Mouse (Mus musculus) MEL (cell line): Measurements from ENCODE around the gene Top2a. TPM values are rescaled to one million over a fixed set of nuclear protein-coding genes. Genes with fewer than 3 reads are reported as not detected.

ENCODE experiments used
- DNase-seq: peaks from one replicate; pipeline ENCODE4 v3.0.0; 2011; ENCODE audit warnings: low read depth, low spot score
- H3K27ac ChIP-seq: 2 replicates; pipeline ENCODE4 v1.5.1; 2012; ENCODE audit warnings: low read depth, mild to moderate bottlenecking, control low read depth, low read length, moderate library complexity; ENCODE audit not compliant: control insufficient read depth
- H3K27me3 ChIP-seq, 2 experiments: fragments of 150-350 bp in 1 of 2; sonication (generic) in 1 of 2; 2 replicates each; pipeline ENCODE4 v1.6.1; 2012; ENCODE audit warnings: low read length in 2 of 2, mild to moderate bottlenecking in 2 of 2, improper control_type of control experiment in 1 of 2, moderate library complexity in 1 of 2; ENCODE audit not compliant: insufficient read depth in 2 of 2, control insufficient read depth in 1 of 2
- H3K36me3 ChIP-seq, 2 experiments: 2 replicates each; pipeline ENCODE4 v1.6.1; 2012 to 2014; ENCODE audit warnings: low read length in 2 of 2, improper control_type of control experiment in 1 of 2, inconsistent platforms in 1 of 2, mild to moderate bottlenecking in 1 of 2; ENCODE audit not compliant: insufficient read depth in 2 of 2, control insufficient read depth in 1 of 2
- H3K4me1 ChIP-seq, 2 experiments: fragments of 150-350 bp in 1 of 2; sonication (generic) in 1 of 2; 2 replicates each; pipeline ENCODE4 v1.6.1; 2012; ENCODE audit warnings: low read length in 2 of 2, improper control_type of control experiment in 1 of 2, mild to moderate bottlenecking in 1 of 2; ENCODE audit not compliant: insufficient read depth in 2 of 2, control insufficient read depth in 1 of 2
- H3K4me3 ChIP-seq, 2 experiments: fragments of 150-350 bp in 1 of 2; sonication (generic) in 1 of 2; 2 replicates each; pipeline ENCODE4 v1.5.1; 2012; ENCODE audit warnings: low read depth in 2 of 2, low read length in 2 of 2, mild to moderate bottlenecking in 2 of 2, moderate library complexity in 2 of 2, control low read depth in 1 of 2, improper control_type of control experiment in 1 of 2; ENCODE audit not compliant: control insufficient read depth in 1 of 2, insufficient read depth in 1 of 2
- H3K79me2 ChIP-seq: 2 replicates; pipeline ENCODE4 v1.6.1; 2012; ENCODE audit warnings: mild to moderate bottlenecking, low read length, moderate library complexity; ENCODE audit not compliant: control insufficient read depth, poor library complexity, insufficient read depth
- H3K9ac ChIP-seq: 2 replicates; pipeline ENCODE4 v1.6.1; 2012; ENCODE audit warnings: low read depth, mild to moderate bottlenecking, control low read depth, low read length, moderate library complexity; ENCODE audit not compliant: control insufficient read depth, poor library complexity, severe bottlenecking
- H3K9me3 ChIP-seq: fragments of 150-350 bp; sonication (generic); replicated peaks from 2 replicates; pipeline ENCODE4 v1.6.1; 2012; ENCODE audit warnings: mild to moderate bottlenecking, low read length, improper control_type of control experiment, moderate library complexity; ENCODE audit not compliant: insufficient read depth
- CHD1 ChIP-seq: IDR thresholded peaks from 2 replicates; pipeline ENCODE4 v1.6.1; 2012; ENCODE audit warnings: low read depth, mild to moderate bottlenecking, inconsistent platforms, low read length, improper control_type of control experiment
- CHD2 ChIP-seq: IDR thresholded peaks from 2 replicates; pipeline ENCODE4 v1.6.1; 2011; ENCODE audit warnings: low read length, improper control_type of control experiment
- E2F4 ChIP-seq: IDR thresholded peaks from 2 replicates; pipeline ENCODE4 v1.6.1; 2011; ENCODE audit warnings: low read depth, low read length, improper control_type of control experiment, borderline replicate concordance
- ELF1 ChIP-seq: IDR thresholded peaks from 2 replicates; pipeline ENCODE4 v1.6.1; 2014; ENCODE audit warnings: low read depth, mild to moderate bottlenecking, inconsistent platforms, low read length, improper control_type of control experiment, moderate library complexity
- EP300 ChIP-seq, 2 experiments: IDR thresholded peaks; 2 replicates each; pipeline ENCODE4 v1.6.1; 2011; ENCODE audit warnings: improper control_type of control experiment in 2 of 2, low read length in 2 of 2, low read depth in 1 of 2, mild to moderate bottlenecking in 1 of 2
- ETS1 ChIP-seq: IDR thresholded peaks from 2 replicates; pipeline ENCODE4 v1.6.1; 2012; ENCODE audit warnings: low read depth, mild to moderate bottlenecking, inconsistent platforms, low read length, improper control_type of control experiment, moderate library complexity
- GATA1 ChIP-seq: IDR thresholded peaks from 2 replicates; pipeline ENCODE4 v1.6.1; 2011; ENCODE audit warnings: low read depth, low read length, improper control_type of control experiment
- HCFC1 ChIP-seq: IDR thresholded peaks from 2 replicates; pipeline ENCODE4 v1.6.1; 2012; ENCODE audit warnings: low read depth, mild to moderate bottlenecking, inconsistent platforms, low read length, improper control_type of control experiment, moderate library complexity
- KAT2A ChIP-seq: conservative IDR thresholded peaks from 2 replicates; pipeline ENCODE4 v1.6.1; 2012; ENCODE audit warnings: low read depth, low read length, improper control_type of control experiment, inconsistent platforms
- MAFK ChIP-seq: IDR thresholded peaks from 2 replicates; pipeline ENCODE4 v1.6.1; 2011; ENCODE audit warnings: low read depth, mild to moderate bottlenecking, low read length, improper control_type of control experiment, borderline replicate concordance
- MAX ChIP-seq: IDR thresholded peaks from 2 replicates; pipeline ENCODE4 v1.6.1; 2011; ENCODE audit warnings: low read length, improper control_type of control experiment
- MAZ ChIP-seq: IDR thresholded peaks from 2 replicates; pipeline ENCODE4 v1.6.1; 2012; ENCODE audit warnings: low read depth, mild to moderate bottlenecking, inconsistent platforms, low read length, improper control_type of control experiment
- MEF2A ChIP-seq: IDR thresholded peaks from 2 replicates; pipeline ENCODE4 v1.6.1; 2014; ENCODE audit warnings: low read depth, mild to moderate bottlenecking, inconsistent platforms, low read length, improper control_type of control experiment; ENCODE audit not compliant: poor library complexity, insufficient replicate concordance, severe bottlenecking; ENCODE audit errors: extremely low read depth
- MXI1 ChIP-seq: IDR thresholded peaks from 2 replicates; pipeline ENCODE4 v1.6.1; 2011; ENCODE audit warnings: mild to moderate bottlenecking, low read depth, low read length, improper control_type of control experiment
- MYC ChIP-seq: IDR thresholded peaks from 2 replicates; pipeline ENCODE4 v1.6.1; 2011; ENCODE audit warnings: low read depth, mild to moderate bottlenecking, low read length, improper control_type of control experiment, moderate library complexity
- NRF1 ChIP-seq: IDR thresholded peaks from 2 replicates; pipeline ENCODE4 v1.6.1; 2014; ENCODE audit warnings: low read depth, mild to moderate bottlenecking, inconsistent platforms, low read length, improper control_type of control experiment, moderate library complexity; ENCODE audit not compliant: poor library complexity, insufficient read depth, severe bottlenecking
- POLR2A ChIP-seq, 2 experiments: IDR thresholded peaks; 2 replicates each; pipeline ENCODE4 v1.6.1; 2011 to 2012; ENCODE audit warnings: low read length in 2 of 2, mild to moderate bottlenecking in 2 of 2, control low read depth in 1 of 2, improper control_type of control experiment in 1 of 2, low read depth in 1 of 2, moderate library complexity in 1 of 2; ENCODE audit not compliant: control insufficient read depth in 1 of 2, insufficient read depth in 1 of 2, poor library complexity in 1 of 2
- POLR2AphosphoS2 ChIP-seq: IDR thresholded peaks from 2 replicates; pipeline ENCODE4 v1.6.1; 2011; ENCODE audit warnings: low read length, improper control_type of control experiment
- POLR2AphosphoS5 ChIP-seq: IDR thresholded peaks from 2 replicates; pipeline ENCODE4 v1.6.1; 2012; ENCODE audit warnings: low read depth, borderline replicate concordance, mild to moderate bottlenecking, inconsistent platforms, low read length, moderate library complexity, mixed read lengths
- RAD21 ChIP-seq: IDR thresholded peaks from 2 replicates; pipeline ENCODE4 v1.6.1; 2011; ENCODE audit warnings: mild to moderate bottlenecking, low read depth, low read length, improper control_type of control experiment
- RCOR1 ChIP-seq: IDR thresholded peaks from 2 replicates; pipeline ENCODE4 v1.6.1; 2012; ENCODE audit warnings: low read depth, mild to moderate bottlenecking, inconsistent platforms, low read length, improper control_type of control experiment
- SMC3 ChIP-seq: IDR thresholded peaks from 2 replicates; pipeline ENCODE4 v1.6.1; 2011; ENCODE audit warnings: low read depth, low read length, improper control_type of control experiment
- TAL1 ChIP-seq: IDR thresholded peaks from 2 replicates; pipeline ENCODE4 v1.6.1; 2012; ENCODE audit warnings: mild to moderate bottlenecking, inconsistent platforms, low read length, moderate library complexity, mixed read lengths
- TBP ChIP-seq: IDR thresholded peaks from 2 replicates; pipeline ENCODE4 v1.8.0; 2011; ENCODE audit warnings: low read depth, low read length, improper control_type of control experiment
- UBTF ChIP-seq: IDR thresholded peaks from 2 replicates; pipeline ENCODE4 v1.6.1; 2012; ENCODE audit warnings: low read depth, mild to moderate bottlenecking, inconsistent platforms, low read length, improper control_type of control experiment, moderate library complexity, borderline replicate concordance; ENCODE audit not compliant: insufficient read depth
- USF1 ChIP-seq: IDR thresholded peaks from 2 replicates; pipeline ENCODE4 v1.6.1; 2014; ENCODE audit warnings: low read depth, mild to moderate bottlenecking, inconsistent platforms, low read length, improper control_type of control experiment, moderate library complexity
- USF2 ChIP-seq, 2 experiments: IDR thresholded peaks; 2 replicates each; pipeline ENCODE4 v1.6.1; 2011 to 2012; ENCODE audit warnings: improper control_type of control experiment in 2 of 2, low read length in 2 of 2, borderline replicate concordance in 1 of 2, inconsistent platforms in 1 of 2, low read depth in 1 of 2, mild to moderate bottlenecking in 1 of 2; ENCODE audit not compliant: insufficient read depth in 1 of 2
- ZKSCAN1 ChIP-seq: IDR thresholded peaks from 2 replicates; pipeline ENCODE4 v1.6.1; 2012; ENCODE audit warnings: low read depth, mild to moderate bottlenecking, inconsistent platforms, low read length, improper control_type of control experiment, moderate library complexity
- ZMIZ1 ChIP-seq: IDR thresholded peaks from 2 replicates; pipeline ENCODE4 v1.6.1; 2012; ENCODE audit warnings: low read depth, mild to moderate bottlenecking, inconsistent platforms, low read length, improper control_type of control experiment, moderate library complexity
- ZNF384 ChIP-seq: IDR thresholded peaks from 2 replicates; pipeline ENCODE4 v1.6.1; 2012; ENCODE audit warnings: low read depth, mild to moderate bottlenecking, inconsistent platforms, low read length, improper control_type of control experiment
- polyA plus RNA-seq, 2 experiments: library from polyadenylated mRNA; stranded (reverse) in 1 of 2; unstranded in 1 of 2; fragments of >175 nt in 1 of 2; fragments of >200 nt in 1 of 2; gene quantifications; 2 replicates each; pipeline versions ENCODE4 v1.2.1 to v1.2.4; 2012; ENCODE audit warnings: low replicate concordance in 2 of 2, low read depth in 1 of 2; ENCODE audit not compliant: insufficient read length in 2 of 2, insufficient read depth in 1 of 2, missing spikeins in 1 of 2
- total RNA-seq: library from RNA; depleted of rRNA; stranded (reverse); fragments of 300-350 nt; gene quantifications from 2 replicates; pipeline ENCODE4 v1.2.3, GENCODE M21; 2012

Gene Top2a
- total and polyA plus RNA-seq, 3 experiments: 395 to 643 (median 443) TPM

DNA sequence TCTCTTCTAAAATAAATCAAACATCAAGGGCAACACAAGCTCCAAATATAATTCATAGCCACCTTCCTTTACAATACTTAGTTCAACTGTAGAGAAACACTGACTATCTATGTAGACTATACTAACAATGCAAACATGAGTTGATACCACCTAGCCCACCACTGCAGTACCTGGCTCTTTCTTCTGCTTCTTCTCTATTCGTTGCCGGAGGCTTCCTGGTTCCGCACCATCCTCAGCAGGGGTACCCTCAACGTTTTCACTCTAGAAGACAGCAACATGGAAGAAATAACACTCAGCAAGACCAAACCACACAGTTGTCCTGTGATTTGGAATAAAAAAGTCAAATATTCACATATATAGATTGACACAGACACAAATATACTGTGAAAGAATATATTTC, 26.3 kb downstream of the Top2a start:
- Histone ChIP-seq H3K27ac (no peak overlapping the region), H3K4me3 (no peak overlapping the region), H3K27me3 (no peaks in the 10 kb centered on the region), H3K79me2 (no peaks in the 10 kb centered on the region), H3K36me3 (peaks cover 0 to 90% of the 10 kb centered on the region in 2 experiments; a peak in 3 of 4 replicates), H3K9ac (no peak overlapping the region), H3K9me3 (no peaks in the 10 kb centered on the region), H3K4me1 (no peaks in the 10 kb centered on the region)
- DNase-seq: no peak
- TF ChIP-seq EP300 (IDR thresholded peaks at IDR 0.05; ENCODE audit: low read depth in 1 of 2, low read length in 2 of 2): no peak
- no peak for TF ChIP-seq POLR2AphosphoS2
- no peak for TF ChIP-seq RCOR1
- TF ChIP-seq ETS1: no peak
- no peak for TF ChIP-seq POLR2AphosphoS5
- no peak for TF ChIP-seq TBP
- no peak for TF ChIP-seq NRF1
- TF ChIP-seq MYC: no peak
- TF ChIP-seq MEF2A: no peak
- no peak for TF ChIP-seq MXI1
- no peak for TF ChIP-seq ZNF384
- TF ChIP-seq RAD21: no peak
- TF ChIP-seq TAL1: no peak
- no peak for TF ChIP-seq HCFC1
- no peak for TF ChIP-seq MAZ
- TF ChIP-seq POLR2A (IDR thresholded peaks at IDR 0.05; ENCODE audit: control insufficient read depth in 1 of 2, insufficient read depth in 1 of 2, low read depth in 1 of 2, low read length in 2 of 2, poor library complexity in 1 of 2): no peak
- no peak for TF ChIP-seq MAX
- TF ChIP-seq ZMIZ1: no peak
- TF ChIP-seq ELF1: no peak

DNA sequence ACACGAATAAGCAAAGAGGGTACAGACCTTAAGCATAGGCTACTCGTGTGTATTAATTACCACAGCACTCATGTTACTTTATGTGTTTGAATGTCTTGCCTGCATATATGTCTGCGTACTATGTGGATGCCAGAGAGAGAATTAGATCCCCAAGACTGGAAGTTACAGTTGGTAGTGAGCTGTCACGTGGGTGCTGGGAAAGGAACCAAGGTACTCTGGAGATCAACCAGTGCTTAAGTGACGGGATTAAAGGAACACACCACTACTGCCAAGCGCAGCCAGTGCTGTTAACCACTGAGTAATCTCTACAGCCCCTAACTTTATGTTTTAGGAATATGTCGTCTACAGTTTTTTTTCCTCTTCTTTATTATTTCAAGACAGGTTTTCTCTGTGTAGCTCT, 28.0 kb downstream of the Top2a start:
- DNase-seq: peak; percentile 21
- H3K4me1 ChIP-seq: no peaks in the 10 kb centered on the region
- H3K4me3 ChIP-seq: no peak overlapping the region
- H3K9me3 ChIP-seq: no peaks in the 10 kb centered on the region
- no peaks in the 10 kb centered on the region for H3K27me3 ChIP-seq
- peaks cover 0 to 81% of the 10 kb centered on the region in 2 experiments for H3K36me3 ChIP-seq
- no peaks in the 10 kb centered on the region for H3K79me2 ChIP-seq
- TF ChIP-seq MAZ: no peak
- TF ChIP-seq MAFK: no peak
- no peak for TF ChIP-seq NRF1
- no peak for TF ChIP-seq SMC3
- TF ChIP-seq EP300 (IDR thresholded peaks at IDR 0.05; ENCODE audit: low read depth in 1 of 2, low read length in 2 of 2): no peak
- no peak for TF ChIP-seq TAL1
- TF ChIP-seq ZKSCAN1: no peak
- no peak for TF ChIP-seq CHD2
- TF ChIP-seq MYC: no peak
- TF ChIP-seq UBTF: no peak
- no peak for TF ChIP-seq RAD21
- TF ChIP-seq GATA1: no peak
- TF ChIP-seq KAT2A: no peak
- no peak for TF ChIP-seq POLR2AphosphoS5
- TF ChIP-seq CHD1: no peak
- no peak for TF ChIP-seq USF1
- TF ChIP-seq USF2 (IDR thresholded peaks at IDR 0.05; ENCODE audit: borderline replicate concordance in 1 of 2, insufficient read depth in 1 of 2, low read depth in 1 of 2, low read length in 2 of 2): no peak
- TF ChIP-seq E2F4: no peak
- no peak for TF ChIP-seq MXI1
- no peak overlapping the region for H3K27ac ChIP-seq
- H3K9ac ChIP-seq: no peak overlapping the region
